Mouse (Mus musculus): ENCODE data around the gene Tmem106c. TPM values are rescaled to one million over a fixed set of nuclear protein-coding genes. Genes with fewer than 3 reads are reported as not detected.

Tmem106c gene
- polyA plus RNA-seq, 1 experiment from 2014 or later: 66.9 TPM

DNA sequence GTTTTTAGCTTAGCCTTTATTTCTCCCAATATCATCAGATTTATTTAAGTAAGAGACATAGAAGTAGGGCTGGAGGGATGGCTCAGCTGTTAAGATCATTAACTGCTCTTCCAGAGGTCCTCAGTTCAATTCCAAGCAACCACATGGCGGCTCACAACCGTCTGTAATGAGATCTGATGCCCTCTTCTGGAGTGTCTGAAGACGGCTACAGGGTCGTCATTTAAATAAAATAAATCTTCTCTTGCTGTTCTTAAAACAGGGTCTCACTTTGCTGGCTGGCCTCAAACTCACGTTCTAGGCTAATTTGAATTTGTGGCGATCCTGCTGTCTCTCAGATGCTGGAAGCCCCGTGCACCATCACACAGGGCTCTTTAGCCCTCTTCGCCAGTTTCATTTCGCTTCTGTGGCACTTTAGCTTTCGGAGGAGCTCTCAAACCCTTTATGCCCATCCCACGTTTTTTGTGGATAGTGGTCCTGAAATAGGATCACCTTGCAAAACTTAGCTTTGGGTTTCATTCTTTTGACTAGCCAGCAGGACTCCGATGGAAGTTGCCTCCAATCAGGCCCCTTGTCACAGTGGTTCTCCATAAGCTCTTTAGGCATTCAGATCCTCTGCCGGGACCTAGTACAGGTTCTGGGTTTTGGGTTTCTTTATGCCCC lies 541 bp upstream of the Tmem106c start:
- H3K27me3 ChIP-seq (replicated peaks; ENCODE audit: control insufficient read depth, insufficient read depth, low read length): no peaks in the 10 kb centered on the region
- no peaks in the 10 kb centered on the region for H3K36me3 ChIP-seq (ENCODE audit: control insufficient read depth, insufficient read depth)
- H3K9ac ChIP-seq (replicated peaks; ENCODE audit: low read depth, low read length): peak overlapping the region; percentile 62
- WGBS: 9% methylated on average over 13 of the region's 13 CpGs
- H3K9me3 ChIP-seq (ENCODE audit: control insufficient read depth, low read length): no peaks in the 10 kb centered on the region
- peak overlapping the region; percentile 83 for H3K4me2 ChIP-seq (ENCODE audit: low read length)
- no peak for ATAC-seq
- peaks cover 11% of the 10 kb centered on the region for H3K4me1 ChIP-seq (replicated peaks; ENCODE audit: control insufficient read depth, insufficient read depth, low read length)
- H3K4me3 ChIP-seq (replicated peaks; ENCODE audit: low read length): peak overlapping the region; percentile 82
- H3K27ac ChIP-seq (ENCODE audit: low read length): peak overlapping the region; percentile 38

DNA sequence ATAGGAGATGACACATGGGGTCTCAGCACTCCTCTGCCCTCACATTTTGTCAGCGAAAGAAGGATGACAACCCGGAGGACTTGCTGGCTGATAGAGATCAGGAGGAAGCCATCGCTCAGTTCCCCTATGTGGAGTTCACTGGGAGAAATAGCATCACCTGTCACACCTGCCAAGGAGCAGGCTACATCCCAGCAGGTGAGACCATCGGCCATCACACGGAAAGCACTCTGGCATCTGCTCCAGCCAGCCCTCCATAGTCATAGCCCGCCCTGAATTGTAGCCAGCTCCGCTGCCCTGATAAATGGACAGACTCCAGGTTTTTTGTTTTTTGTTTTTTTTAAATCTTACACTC lies 812 bp downstream of the Tmem106c start:
- Histone ChIP-seq H3K9ac (replicated peaks; ENCODE audit: low read depth, low read length) (peak overlapping the region; percentile 78), H3K36me3 (ENCODE audit: control insufficient read depth, insufficient read depth) (no peaks in the 10 kb centered on the region; the same call in 1 of the 2 replicates), H3K4me2 (ENCODE audit: low read length) (peak overlapping the region; percentile 83), H3K9me3 (ENCODE audit: control insufficient read depth, low read length) (no peaks in the 10 kb centered on the region), H3K4me1 (replicated peaks; ENCODE audit: control insufficient read depth, insufficient read depth, low read length) (peaks cover 11% of the 10 kb centered on the region), H3K4me3 (replicated peaks; ENCODE audit: low read length) (peak overlapping the region; percentile 82), H3K27me3 (replicated peaks; ENCODE audit: control insufficient read depth, insufficient read depth, low read length) (no peaks in the 10 kb centered on the region), H3K27ac (ENCODE audit: low read length) (no peak overlapping the region; the same call in 1 of the 2 replicates)
- WGBS: 12% methylated on average over 7 of the region's 7 CpGs
- peak; percentile 18; the same call in 1 of the 2 replicates for ATAC-seq

DNA sequence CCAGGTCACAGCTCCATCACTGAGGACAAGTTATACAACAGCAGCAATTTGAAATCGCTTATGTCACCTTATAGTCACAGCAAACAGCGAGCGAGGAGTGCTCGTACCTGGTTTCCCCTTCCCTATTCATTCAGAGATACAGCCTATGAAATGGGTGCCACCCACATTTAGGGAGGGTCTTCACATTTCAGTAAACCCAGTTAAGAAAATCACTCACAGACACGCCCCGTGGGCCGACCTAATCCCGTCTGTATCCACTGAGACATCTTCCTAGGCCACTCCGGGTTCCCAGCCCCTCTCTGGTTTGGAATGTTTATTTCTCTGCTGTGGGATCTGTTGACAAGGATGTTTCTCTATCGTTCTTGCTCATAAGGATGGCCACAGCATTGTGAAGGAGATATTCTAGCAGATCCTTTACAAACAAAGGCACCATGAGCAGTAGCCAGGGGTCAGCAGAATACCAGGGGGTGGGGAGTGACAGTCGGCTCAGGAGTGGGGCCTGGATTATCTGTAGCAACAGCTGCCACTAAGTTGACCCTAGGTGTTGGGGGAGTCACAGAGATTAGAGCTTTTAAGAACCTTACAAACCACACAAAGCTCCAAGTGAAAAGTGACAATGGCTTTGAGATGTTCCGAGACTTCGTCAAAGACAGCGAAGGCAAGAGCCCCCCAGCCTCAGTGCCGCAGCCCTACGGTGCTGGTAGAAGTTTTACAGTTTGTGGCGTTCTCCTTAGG lies 1.5 kb downstream of the Tmem106c start:
- H3K4me3 ChIP-seq (replicated peaks; ENCODE audit: low read length): peak overlapping the region; percentile 82; the same call in 1 of the 2 replicates
- no peak overlapping the region for H3K27ac ChIP-seq (ENCODE audit: low read length)
- no peak overlapping the region; the same call in 1 of the 2 replicates for H3K9ac ChIP-seq (replicated peaks; ENCODE audit: low read depth, low read length)
- peaks cover 11% of the 10 kb centered on the region for H3K4me1 ChIP-seq (replicated peaks; ENCODE audit: control insufficient read depth, insufficient read depth, low read length)
- WGBS: 62% methylated on average over 17 of the region's 17 CpGs
- no peaks in the 10 kb centered on the region for H3K9me3 ChIP-seq (ENCODE audit: control insufficient read depth, low read length)
- no peaks in the 10 kb centered on the region for H3K27me3 ChIP-seq (replicated peaks; ENCODE audit: control insufficient read depth, insufficient read depth, low read length)
- H3K36me3 ChIP-seq (ENCODE audit: control insufficient read depth, insufficient read depth): no peaks in the 10 kb centered on the region; the same call in 1 of the 2 replicates
- H3K4me2 ChIP-seq (ENCODE audit: low read length): peak overlapping the region; percentile 83
- no peak for ATAC-seq

DNA sequence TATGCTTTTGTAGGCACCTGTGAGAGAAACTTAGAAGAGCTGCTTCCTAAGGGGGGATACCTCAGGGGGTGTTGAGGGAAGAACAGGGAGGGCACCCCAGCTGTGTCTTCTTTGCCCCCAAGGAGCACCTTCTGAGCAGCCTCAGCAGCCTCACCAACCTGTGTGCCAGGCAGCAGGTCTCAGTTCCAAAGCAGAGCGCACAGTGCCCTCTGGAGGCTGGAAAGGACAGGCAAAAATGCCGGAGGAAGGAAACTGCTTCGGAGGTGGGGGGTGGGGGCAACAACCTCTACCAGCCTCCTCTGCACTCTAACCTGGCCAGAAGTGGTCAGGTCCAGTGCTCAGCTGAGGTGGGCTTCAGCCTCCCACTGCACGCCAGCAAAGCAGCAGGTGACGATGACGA lies 6.3 kb downstream of the Tmem106c start:
- 35% methylated on average over 6 of the region's 6 CpGs for WGBS
- no peak for ATAC-seq

DNA sequence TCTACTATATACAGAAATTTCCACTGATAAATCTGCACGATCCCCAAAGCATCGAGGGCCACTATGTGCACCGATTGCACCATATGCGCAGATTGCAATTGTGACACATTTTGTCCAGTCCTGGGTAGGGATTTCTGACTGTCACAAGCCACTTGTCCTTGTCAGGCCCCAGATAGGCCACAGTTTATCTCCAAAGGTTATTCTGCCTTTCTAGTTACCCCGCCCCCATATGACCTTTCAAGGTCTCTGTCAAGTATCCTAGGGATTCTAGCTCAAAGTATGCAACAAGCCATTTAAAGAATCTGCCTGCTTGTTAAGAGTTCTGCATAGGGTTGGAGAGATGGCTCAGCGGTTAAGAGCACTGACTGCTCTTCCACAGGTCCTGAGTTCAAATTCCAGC lies 8.6 kb downstream of the Tmem106c start:
- H3K4me1 ChIP-seq (replicated peaks; ENCODE audit: control insufficient read depth, insufficient read depth, low read length): no peaks in the 10 kb centered on the region
- WGBS: 91% methylated on average over 6 of the region's 6 CpGs
- H3K27ac ChIP-seq (ENCODE audit: low read length): no peak overlapping the region
- H3K9me3 ChIP-seq (ENCODE audit: control insufficient read depth, low read length): no peaks in the 10 kb centered on the region
- H3K27me3 ChIP-seq (replicated peaks; ENCODE audit: control insufficient read depth, insufficient read depth, low read length): no peaks in the 10 kb centered on the region
- no peaks in the 10 kb centered on the region; the same call in 1 of the 2 replicates for H3K36me3 ChIP-seq (ENCODE audit: control insufficient read depth, insufficient read depth)
- no peak overlapping the region for H3K4me2 ChIP-seq (ENCODE audit: low read length)
- no peak overlapping the region for H3K9ac ChIP-seq (replicated peaks; ENCODE audit: low read depth, low read length)
- no peak overlapping the region for H3K4me3 ChIP-seq (replicated peaks; ENCODE audit: low read length)
- no peak for ATAC-seq

More for the DNA sequence above, 6.3 kb downstream of the Tmem106c start:
- no peaks in the 10 kb centered on the region for H3K9me3 ChIP-seq (ENCODE audit: control insufficient read depth, low read length)
- H3K4me3 ChIP-seq (replicated peaks; ENCODE audit: low read length): no peak overlapping the region
- no peaks in the 10 kb centered on the region; the same call in 1 of the 2 replicates for H3K36me3 ChIP-seq (ENCODE audit: control insufficient read depth, insufficient read depth)
- H3K27me3 ChIP-seq (replicated peaks; ENCODE audit: control insufficient read depth, insufficient read depth, low read length): no peaks in the 10 kb centered on the region
- peaks cover 3% of the 10 kb centered on the region; the same call in 1 of the 2 replicates for H3K4me1 ChIP-seq (replicated peaks; ENCODE audit: control insufficient read depth, insufficient read depth, low read length)
- no peak overlapping the region for H3K9ac ChIP-seq (replicated peaks; ENCODE audit: low read depth, low read length)
- H3K4me2 ChIP-seq (ENCODE audit: low read length): no peak overlapping the region
- H3K27ac ChIP-seq (ENCODE audit: low read length): no peak overlapping the region

DNA sequence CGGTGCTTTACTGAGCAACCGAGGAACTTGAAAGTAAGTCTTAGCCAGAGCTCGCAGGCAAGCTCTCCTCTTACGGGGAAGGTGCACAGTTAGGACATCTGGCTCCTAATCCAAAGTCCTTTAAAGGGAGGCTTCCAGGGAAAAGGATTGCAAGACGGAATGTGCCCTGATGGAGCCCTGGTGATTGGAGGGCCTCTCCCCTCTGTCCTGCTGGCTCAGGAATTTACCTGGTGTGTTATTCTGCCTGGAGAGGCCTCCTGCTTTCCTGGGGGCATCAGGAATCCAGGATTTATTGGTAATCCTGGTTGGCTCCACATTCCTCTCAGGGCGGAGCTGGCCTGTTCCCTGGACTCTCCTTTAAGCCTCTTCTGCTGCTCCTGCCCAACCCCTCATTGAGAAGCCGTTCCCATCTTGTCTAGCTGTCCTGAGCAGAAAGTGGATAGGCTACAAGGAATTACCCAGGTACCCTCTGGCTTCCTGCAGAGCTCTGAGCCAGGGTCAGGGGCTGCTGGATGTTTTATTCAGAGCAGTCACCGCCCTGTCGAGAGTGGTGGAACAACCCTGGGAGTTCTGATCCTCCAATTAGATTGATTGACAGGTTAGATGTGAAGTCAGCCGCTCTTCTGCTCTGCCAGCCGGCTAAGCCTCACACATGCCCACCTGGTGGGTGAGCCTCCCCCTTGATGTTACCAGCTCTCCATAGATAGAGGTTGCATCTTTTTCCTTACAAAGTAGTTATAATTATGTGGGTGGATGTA lies 9.4 kb downstream of the Tmem106c start:
- no peaks in the 10 kb centered on the region for H3K9me3 ChIP-seq (ENCODE audit: control insufficient read depth, low read length)
- H3K9ac ChIP-seq (replicated peaks; ENCODE audit: low read depth, low read length): no peak overlapping the region
- no peaks in the 10 kb centered on the region for H3K27me3 ChIP-seq (replicated peaks; ENCODE audit: control insufficient read depth, insufficient read depth, low read length)
- H3K4me1 ChIP-seq (replicated peaks; ENCODE audit: control insufficient read depth, insufficient read depth, low read length): no peaks in the 10 kb centered on the region
- no peak overlapping the region for H3K4me2 ChIP-seq (ENCODE audit: low read length)
- no peak for ATAC-seq
- WGBS: 21% methylated on average over 11 of the region's 11 CpGs
- H3K27ac ChIP-seq (ENCODE audit: low read length): no peak overlapping the region
- H3K4me3 ChIP-seq (replicated peaks; ENCODE audit: low read length): no peak overlapping the region
- no peaks in the 10 kb centered on the region; the same call in 1 of the 2 replicates for H3K36me3 ChIP-seq (ENCODE audit: control insufficient read depth, insufficient read depth)

DNA sequence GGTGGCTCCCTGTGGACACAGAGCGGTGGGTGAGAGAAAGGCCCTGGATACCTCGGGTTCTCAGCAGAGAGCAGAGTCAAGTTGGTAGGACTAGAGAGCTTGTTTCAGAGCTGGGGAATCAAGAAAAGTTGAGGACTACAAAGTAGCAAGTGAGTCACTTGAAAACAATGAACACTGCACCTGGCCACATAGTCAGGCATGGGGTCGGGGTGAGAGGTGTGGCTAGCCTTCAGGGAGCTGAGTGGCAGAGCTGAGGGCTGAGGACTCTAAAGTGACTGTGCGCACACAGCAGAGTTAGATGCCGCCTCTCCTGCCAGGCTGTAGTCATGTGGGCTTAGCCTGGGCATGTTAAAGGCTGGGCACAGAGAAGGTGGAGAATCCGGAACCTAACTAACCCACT lies 17.6 kb downstream of the Tmem106c start:
- Histone ChIP-seq H3K9ac (replicated peaks; ENCODE audit: low read depth, low read length) (no peak overlapping the region), H3K27ac (ENCODE audit: low read length) (no peak overlapping the region), H3K4me3 (replicated peaks; ENCODE audit: low read length) (no peak overlapping the region), H3K4me2 (ENCODE audit: low read length) (no peak overlapping the region), H3K27me3 (replicated peaks; ENCODE audit: control insufficient read depth, insufficient read depth, low read length) (no peaks in the 10 kb centered on the region), H3K9me3 (ENCODE audit: control insufficient read depth, low read length) (no peaks in the 10 kb centered on the region), H3K36me3 (ENCODE audit: control insufficient read depth, insufficient read depth) (peaks cover 6% of the 10 kb centered on the region; the same call in 1 of the 2 replicates), H3K4me1 (replicated peaks; ENCODE audit: control insufficient read depth, insufficient read depth, low read length) (no peaks in the 10 kb centered on the region)
- ATAC-seq: no peak
- 89% methylated on average over 6 of the region's 6 CpGs for WGBS

DNA sequence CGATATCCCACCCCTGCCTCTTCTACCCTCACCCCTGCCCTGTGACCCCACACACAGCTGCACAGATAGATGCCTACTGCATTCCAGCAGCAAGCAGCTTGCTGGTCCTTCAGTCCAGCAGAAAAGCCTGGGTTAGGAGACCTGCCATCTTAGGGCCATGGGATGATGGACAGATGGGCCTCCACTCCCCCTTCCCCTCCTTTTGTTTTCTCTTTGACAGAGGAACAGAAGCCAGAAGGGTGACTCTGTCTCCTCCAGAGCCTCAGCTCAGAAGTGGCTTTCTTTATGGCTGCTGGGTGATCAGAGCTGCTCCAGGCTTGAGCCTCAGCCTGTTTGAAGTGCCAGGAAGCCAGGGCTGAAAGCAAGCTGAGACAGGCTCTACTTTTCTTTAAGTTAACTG lies 25.5 kb downstream of the Tmem106c start:
- H3K9ac ChIP-seq (replicated peaks; ENCODE audit: low read depth, low read length): no peak overlapping the region
- peaks cover 37% of the 10 kb centered on the region for H3K4me1 ChIP-seq (replicated peaks; ENCODE audit: control insufficient read depth, insufficient read depth, low read length)
- no peaks in the 10 kb centered on the region for H3K9me3 ChIP-seq (ENCODE audit: control insufficient read depth, low read length)
- H3K27me3 ChIP-seq (replicated peaks; ENCODE audit: control insufficient read depth, insufficient read depth, low read length): no peaks in the 10 kb centered on the region
- H3K36me3 ChIP-seq (ENCODE audit: control insufficient read depth, insufficient read depth): no peaks in the 10 kb centered on the region
- H3K4me2 ChIP-seq (ENCODE audit: low read length): no peak overlapping the region
- WGBS: 36% methylated on average over 1 of the region's 1 CpGs
- no peak for ATAC-seq
- H3K4me3 ChIP-seq (replicated peaks; ENCODE audit: low read length): no peak overlapping the region
- no peak overlapping the region for H3K27ac ChIP-seq (ENCODE audit: low read length)

DNA sequence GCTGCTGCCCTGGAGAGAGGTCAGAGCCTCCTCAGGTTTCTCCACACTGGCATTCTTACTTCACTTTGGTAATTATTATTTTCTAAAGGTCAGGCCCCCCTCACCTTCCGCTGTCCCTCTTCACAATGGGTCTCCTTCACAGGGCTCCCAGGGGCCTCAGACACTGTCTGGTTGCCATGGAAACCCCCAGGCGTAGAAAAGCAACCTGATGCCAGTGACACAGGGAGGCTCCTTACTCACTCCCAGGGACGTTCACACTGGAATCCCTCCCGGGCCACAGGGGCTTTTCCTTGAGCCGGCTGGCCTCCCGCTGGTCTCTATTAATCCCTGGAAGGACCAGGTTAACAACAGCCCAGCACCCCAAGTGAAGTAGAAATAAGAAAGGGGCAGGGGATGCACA lies 26.1 kb downstream of the Tmem106c start:
- ATAC-seq: no peak
- H3K36me3 ChIP-seq (ENCODE audit: control insufficient read depth, insufficient read depth): no peaks in the 10 kb centered on the region

More for the DNA sequence above, 26.1 kb downstream of the Tmem106c start:
- 2% methylated on average over 6 of the region's 6 CpGs for WGBS
- Histone ChIP-seq H3K4me2 (ENCODE audit: low read length) (0 out of 2 replicates have a peak overlapping the region, but pooled peaks have one; percentile 2), H3K4me3 (replicated peaks; ENCODE audit: low read length) (no peak overlapping the region), H3K27me3 (replicated peaks; ENCODE audit: control insufficient read depth, insufficient read depth, low read length) (no peaks in the 10 kb centered on the region), H3K4me1 (replicated peaks; ENCODE audit: control insufficient read depth, insufficient read depth, low read length) (peaks cover 37% of the 10 kb centered on the region), H3K27ac (ENCODE audit: low read length) (no peak overlapping the region), H3K9me3 (ENCODE audit: control insufficient read depth, low read length) (no peaks in the 10 kb centered on the region), H3K9ac (replicated peaks; ENCODE audit: low read depth, low read length) (no peak overlapping the region)
